Mouse (Mus musculus) limb, embryonic 11.5 days (tissue): ENCODE data around the gene Fpr2. TPM values are rescaled to one million over a fixed set of nuclear protein-coding genes. Genes with fewer than 3 reads are reported as not detected.
"Not testable (repeated sequence)": the region's sequence is repeated elsewhere in the genome, so short reads cannot be mapped to it uniquely, and the experiment has no call there.

ENCODE experiments used
- ATAC-seq: fragments of 200-750 bp; cut with Nextera tagmentation; 2 replicates; pipeline ENCODE4 v1.8.0; 2017; ENCODE audit warnings: low read depth; ENCODE audit not compliant: insufficient number of reproducible peaks, low FRiP score, low TSS enrichment
- DNase-seq: peaks from one replicate; pipeline ENCODE4 v3.0.0-alpha.2; 2015; ENCODE audit warnings: low spot score
- H3K27ac ChIP-seq: fragments of 300-500 bp; sonication (generic); replicated peaks from 2 replicates; pipeline ENCODE4 v1.5.1; 2014; ENCODE audit warnings: low read depth, mild to moderate bottlenecking, low read length
- H3K27me3 ChIP-seq: fragments of 300-500 bp; sonication (generic); 2 replicates; pipeline ENCODE4 v1.6.1; 2014; ENCODE audit warnings: mild to moderate bottlenecking, low read length, mixed read lengths; ENCODE audit not compliant: control insufficient read depth, insufficient read depth
- H3K36me3 ChIP-seq: fragments of 300-500 bp; sonication (generic); 2 replicates; pipeline ENCODE4 v1.6.1; 2014; ENCODE audit warnings: mild to moderate bottlenecking, low read length, moderate library complexity, mixed read lengths; ENCODE audit not compliant: control insufficient read depth, insufficient read depth
- H3K4me1 ChIP-seq: fragments of 300-500 bp; sonication (generic); 2 replicates; pipeline ENCODE4 v1.6.1; 2014; ENCODE audit warnings: low read length, mixed read lengths; ENCODE audit not compliant: control insufficient read depth, insufficient read depth
- H3K4me2 ChIP-seq: fragments of 300-500 bp; sonication (generic); 2 replicates; pipeline ENCODE4 v1.6.1; 2014; ENCODE audit warnings: low read depth, mild to moderate bottlenecking, moderate library complexity; ENCODE audit not compliant: severe bottlenecking
- H3K4me3 ChIP-seq: fragments of 300-500 bp; sonication (generic); 2 replicates; pipeline ENCODE4 v1.5.1; 2014; ENCODE audit warnings: low read depth, low read length
- H3K9ac ChIP-seq: fragments of 300-500 bp; sonication (generic); 2 replicates; pipeline ENCODE4 v1.6.1; 2014; ENCODE audit warnings: mild to moderate bottlenecking, low read length
- H3K9me3 ChIP-seq: fragments of 300-500 bp; sonication (generic); 2 replicates; pipeline ENCODE4 v1.6.1; 2016; ENCODE audit warnings: low read length; ENCODE audit not compliant: control insufficient read depth
- WGBS: fragments of 180-500 bp; shearing (Covaris S2); extraction: QIAGEN DNeasy Blood & Tissue Kit; methylation state at CpG from one replicate; pipeline ENCODE4 v1.1.7; 2014; 5-methylcytosine and 5-hydroxymethylcytosine counted together
- polyA plus RNA-seq: library from polyadenylated mRNA; unstranded; fragments of >200 nt; fragmentation: Nextera tagmentation; extraction: Ambion mirVana; gene quantifications from 2 replicates; pipeline ENCODE4 v1.2.1, GENCODE M21; 2014

Fpr2 gene
- polyA plus RNA-seq: not detected in 2 replicates

- H3K36me3 ChIP-seq: no peaks in the 10 kb centered on the region
- no peaks in the 10 kb centered on the region for H3K4me1 ChIP-seq
- no peak within 1 kb of the TSS for H3K4me3 ChIP-seq
- no peak within 1 kb of the TSS for H3K9ac ChIP-seq
- H3K27ac ChIP-seq: no peak within 1 kb of the TSS
- 60% methylated on average over 1 of the region's 1 CpGs for WGBS
- no peaks in the 10 kb centered on the region for H3K27me3 ChIP-seq
- DNase-seq: no peak
- no peak within 1 kb of the TSS for H3K4me2 ChIP-seq
- no peaks in the 10 kb centered on the region for H3K9me3 ChIP-seq
- ATAC-seq: no peak
Observed at GRCm38 (mm10) chr17:17887774-17888248, at the start of gene Fpr2, which contains the start of gene Fpr3. TSS of gene Fpr2 (plus strand) at chr17:17887824. TSS of gene Fpr3 (plus strand) at chr17:17887852.

DNA sequence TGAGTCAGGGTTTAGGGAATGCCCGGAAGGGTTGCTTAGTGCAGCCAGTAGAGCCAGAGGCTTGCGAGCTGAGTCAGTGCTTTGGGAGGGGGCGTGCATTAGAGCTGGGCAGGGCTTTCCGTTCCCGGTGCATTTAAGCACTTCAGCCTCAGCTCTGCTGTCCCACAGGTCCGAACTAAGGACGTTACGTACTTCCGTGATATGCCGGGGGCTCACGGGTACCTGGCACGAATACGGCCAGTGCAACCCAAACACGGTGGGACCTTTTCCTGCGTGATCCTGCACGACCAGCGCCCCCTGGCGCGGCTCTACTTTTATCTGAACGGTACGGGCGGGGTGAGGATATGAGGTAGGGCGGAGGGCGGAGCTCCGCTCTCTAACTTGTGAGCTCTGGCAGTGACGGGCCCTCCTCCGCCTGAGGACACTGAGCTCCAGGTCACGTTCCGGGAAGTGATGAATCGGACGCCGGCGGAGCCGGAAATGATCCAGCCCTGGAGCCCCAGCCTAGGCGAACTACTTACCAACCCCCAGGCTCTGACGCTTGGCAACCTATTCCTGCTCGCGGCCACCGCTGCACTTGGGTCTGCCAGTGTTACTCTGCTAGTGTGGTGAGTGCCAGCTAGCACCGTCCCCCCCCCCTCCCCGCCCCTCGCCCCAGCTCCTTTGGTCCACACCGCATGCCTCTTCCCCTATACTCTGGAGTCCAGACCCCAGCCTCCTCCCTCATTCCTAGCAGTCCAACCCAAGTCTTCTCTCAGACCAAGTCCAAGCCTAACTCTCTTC lies 49.5 kb upstream of the Fpr2 start:
- H3K9me3 ChIP-seq: no peaks in the 10 kb centered on the region
- WGBS: 1% methylated on average over 40 of the region's 43 CpGs
- 0 out of 2 replicates have a peak overlapping the region, but pooled peaks have one; percentile 17 for H3K9ac ChIP-seq
- H3K4me1 ChIP-seq: peaks cover 11% of the 10 kb centered on the region
- ATAC-seq (peak; percentile 93), DNase-seq (peak; percentile 88)
- peaks cover 13% of the 10 kb centered on the region for H3K36me3 ChIP-seq
- H3K27me3 ChIP-seq: no peaks in the 10 kb centered on the region
- H3K4me2 ChIP-seq: peak overlapping the region; percentile 58
- H3K27ac ChIP-seq: no peak overlapping the region; the same call in 1 of the 2 replicates
- H3K4me3 ChIP-seq: peak overlapping the region; percentile 24

DNA sequence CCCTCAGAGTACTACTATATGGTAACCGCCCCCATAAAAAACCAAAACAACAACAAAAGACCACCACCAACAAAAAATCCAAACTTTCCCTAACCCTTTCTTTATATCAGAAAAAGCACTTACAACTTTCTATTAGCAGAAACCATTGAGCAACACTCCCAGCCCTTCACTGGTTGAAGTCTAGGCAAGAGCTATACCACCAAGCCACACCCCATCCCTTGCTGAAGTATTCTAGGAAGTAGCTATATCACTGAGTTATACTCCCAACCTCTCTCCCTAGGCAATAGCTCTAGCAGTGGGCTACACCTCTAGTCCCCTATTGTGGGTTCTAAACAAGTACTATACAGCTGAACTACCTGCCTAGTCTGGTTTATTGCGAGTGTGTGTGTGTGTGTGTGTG lies 48.3 kb upstream of the Fpr2 start:
- Histone ChIP-seq H3K9me3 (no peaks in the 10 kb centered on the region), H3K9ac (no peak overlapping the region), H3K4me3 (no peak overlapping the region), H3K4me2 (no peak overlapping the region), H3K4me1 (peaks cover 11% of the 10 kb centered on the region), H3K27me3 (no peaks in the 10 kb centered on the region), H3K36me3 (peaks cover 13% of the 10 kb centered on the region), H3K27ac (no peak overlapping the region)
- ATAC-seq (no peak), DNase-seq (no peak)
- 88% methylated on average over 2 of the region's 2 CpGs for WGBS

- no peak overlapping the region for H3K9ac ChIP-seq
- H3K4me3 ChIP-seq: no peak overlapping the region
- ATAC-seq (no peak), DNase-seq (no peak)
- 89% methylated on average over 7 of the region's 7 CpGs for WGBS
- H3K27ac ChIP-seq: no peak overlapping the region
- peaks cover 11% of the 10 kb centered on the region for H3K4me1 ChIP-seq
- H3K4me2 ChIP-seq: no peak overlapping the region
- peaks cover 13% of the 10 kb centered on the region; the same call in 1 of the 2 replicates for H3K36me3 ChIP-seq
- no peaks in the 10 kb centered on the region for H3K27me3 ChIP-seq
- no peaks in the 10 kb centered on the region for H3K9me3 ChIP-seq
Observed at GRCm38 (mm10) chr17:17840796-17841195, 46.8 kb upstream of the Fpr2 start.

- no peak overlapping the region for H3K27ac ChIP-seq
- H3K4me3 ChIP-seq: no peak overlapping the region
- peak; percentile 37 for DNase-seq
- WGBS: 78% methylated on average over 27 of the region's 27 CpGs
- no peaks in the 10 kb centered on the region for H3K4me1 ChIP-seq
- peaks cover 3% of the 10 kb centered on the region; the same call in 1 of the 2 replicates for H3K27me3 ChIP-seq
- peak; percentile 32; the same call in 1 of the 2 replicates for ATAC-seq
- H3K36me3 ChIP-seq: peaks cover 6% of the 10 kb centered on the region; the same call in 1 of the 2 replicates
- no peaks in the 10 kb centered on the region for H3K9me3 ChIP-seq
- no peak overlapping the region for H3K4me2 ChIP-seq
- H3K9ac ChIP-seq: no peak overlapping the region
Observed at GRCm38 (mm10) chr17:17843534-17844261, 43.9 kb upstream of the Fpr2 start.

DNA sequence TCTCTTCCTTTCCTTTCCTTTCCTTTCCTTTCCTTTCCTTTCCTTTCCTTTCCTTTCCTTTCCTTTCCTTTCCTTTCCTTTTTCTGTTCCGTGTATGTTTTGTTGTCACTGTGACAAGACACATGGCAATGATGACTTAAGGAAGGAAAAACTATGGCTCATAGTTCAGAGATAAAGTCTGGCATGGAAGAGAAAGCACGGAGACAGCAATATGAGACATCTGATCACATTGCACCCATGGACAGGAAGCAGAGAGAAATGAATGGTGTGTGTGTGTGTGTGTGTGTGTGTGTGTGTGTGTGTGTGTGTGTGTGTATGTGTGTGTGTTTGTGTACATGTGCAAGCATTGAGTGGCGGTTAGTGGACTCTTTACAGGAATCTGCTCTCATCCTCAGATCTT lies 43.0 kb upstream of the Fpr2 start:
- not testable (repeated sequence) for H3K9ac ChIP-seq, H3K27ac ChIP-seq, H3K4me1 ChIP-seq, DNase-seq, H3K4me3 ChIP-seq, H3K27me3 ChIP-seq, H3K4me2 ChIP-seq, H3K36me3 ChIP-seq, ATAC-seq, H3K9me3 ChIP-seq
- 97% methylated on average over 3 of the region's 3 CpGs for WGBS

GRCm38 (mm10) chr17:17845187-17846027 lies 42.2 kb upstream of the Fpr2 start:
- Histone ChIP-seq H3K4me1 (no peaks in the 10 kb centered on the region), H3K9me3 (no peaks in the 10 kb centered on the region), H3K9ac (no peak overlapping the region), H3K4me3 (no peak overlapping the region), H3K27ac (no peak overlapping the region), H3K4me2 (no peak overlapping the region), H3K36me3 (peaks cover under 1% of the 10 kb centered on the region; the same call in 1 of the 2 replicates), H3K27me3 (peaks cover 10% of the 10 kb centered on the region)
- ATAC-seq: no peak
- no peak for DNase-seq
- WGBS: 76% methylated on average over 10 of the region's 10 CpGs

GRCm38 (mm10) chr17:17848988-17849387 lies 38.6 kb upstream of the Fpr2 start:
- Histone ChIP-seq H3K4me2 (no peak overlapping the region), H3K4me1 (no peaks in the 10 kb centered on the region), H3K36me3 (no peaks in the 10 kb centered on the region), H3K9ac (no peak overlapping the region), H3K9me3 (no peaks in the 10 kb centered on the region), H3K27ac (no peak overlapping the region), H3K4me3 (no peak overlapping the region), H3K27me3 (peaks cover 10% of the 10 kb centered on the region)
- no peak for ATAC-seq
- DNase-seq: no peak
- 78% methylated on average over 2 of the region's 2 CpGs for WGBS
